Mouse (Mus musculus) spleen, postnatal 36 days (tissue): ENCODE measurements around the gene 2610002M06Rik.

Experiments
- DNase-seq, 2 experiments: peaks; one replicate each; pipeline ENCODE4 v3.0.0; 2022; ENCODE audit warnings: low spot score in 2 of 2, mixed read lengths in 1 of 2

Gene 2610002M06Rik

DNA sequence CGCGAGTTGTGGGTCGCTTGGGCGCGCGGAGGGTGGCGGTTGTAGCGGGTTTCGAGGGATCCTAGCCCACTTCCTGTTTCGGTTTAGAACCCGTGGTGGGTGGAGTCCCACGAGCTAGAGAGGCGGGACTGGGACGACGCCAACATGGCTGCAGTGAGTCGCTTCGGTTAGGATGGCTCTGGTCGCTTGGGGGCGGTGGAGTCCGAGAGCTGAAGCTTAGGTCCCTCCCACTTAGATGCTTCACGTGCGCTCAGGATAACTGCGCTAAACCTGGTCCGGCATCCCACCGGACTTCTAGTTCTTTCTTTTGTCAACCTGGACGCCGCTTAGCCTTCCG, at the start of gene 2610002M06Rik:
Gene 2610002M06Rik (minus strand): TSS at position 117 of the 337 bp plus-strand sequence.
- DNase-seq: peak; percentile 83 to 86

DNA sequence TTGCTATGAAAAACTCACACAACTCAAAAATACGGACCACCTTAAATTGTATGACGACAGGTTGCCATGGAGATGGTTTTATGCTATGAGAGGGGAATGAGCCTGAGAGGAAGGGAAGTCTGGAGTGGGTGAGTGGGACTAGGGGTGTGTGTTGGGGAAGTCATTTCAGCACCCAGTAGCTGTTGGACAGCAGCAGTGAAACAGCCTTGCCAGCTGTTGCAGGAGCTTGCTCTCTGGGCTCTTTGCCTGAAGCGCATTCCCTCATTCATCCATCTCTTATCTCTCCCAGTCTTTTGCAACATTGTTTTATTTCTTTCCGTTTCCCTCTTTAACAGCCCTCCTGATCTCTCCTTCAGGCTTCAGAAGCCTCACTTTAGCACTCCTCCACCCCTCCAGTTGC, 42.0 kb upstream of the 2610002M06Rik start:
- DNase-seq: no peak

DNA sequence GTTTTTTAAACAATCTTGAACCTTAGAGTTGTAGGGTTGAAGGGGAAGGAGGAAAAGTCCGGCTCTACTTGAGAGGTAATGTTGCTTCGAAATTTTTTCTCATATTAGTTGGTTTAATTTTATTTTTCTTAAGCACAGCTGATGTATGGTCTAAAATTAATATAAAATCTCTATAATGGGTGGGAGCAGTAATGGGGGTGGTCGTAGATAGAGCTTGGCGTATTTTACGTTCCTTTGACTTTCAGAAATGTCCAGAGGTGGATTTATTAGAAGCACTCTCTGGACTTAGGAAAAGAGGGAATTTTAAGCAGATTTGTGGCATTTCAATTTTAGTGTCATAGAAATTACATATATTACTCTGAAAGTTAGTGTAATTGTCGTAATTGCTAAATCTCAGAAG, 592 bp upstream of the 2610002M06Rik start:
- no peak for DNase-seq

DNA sequence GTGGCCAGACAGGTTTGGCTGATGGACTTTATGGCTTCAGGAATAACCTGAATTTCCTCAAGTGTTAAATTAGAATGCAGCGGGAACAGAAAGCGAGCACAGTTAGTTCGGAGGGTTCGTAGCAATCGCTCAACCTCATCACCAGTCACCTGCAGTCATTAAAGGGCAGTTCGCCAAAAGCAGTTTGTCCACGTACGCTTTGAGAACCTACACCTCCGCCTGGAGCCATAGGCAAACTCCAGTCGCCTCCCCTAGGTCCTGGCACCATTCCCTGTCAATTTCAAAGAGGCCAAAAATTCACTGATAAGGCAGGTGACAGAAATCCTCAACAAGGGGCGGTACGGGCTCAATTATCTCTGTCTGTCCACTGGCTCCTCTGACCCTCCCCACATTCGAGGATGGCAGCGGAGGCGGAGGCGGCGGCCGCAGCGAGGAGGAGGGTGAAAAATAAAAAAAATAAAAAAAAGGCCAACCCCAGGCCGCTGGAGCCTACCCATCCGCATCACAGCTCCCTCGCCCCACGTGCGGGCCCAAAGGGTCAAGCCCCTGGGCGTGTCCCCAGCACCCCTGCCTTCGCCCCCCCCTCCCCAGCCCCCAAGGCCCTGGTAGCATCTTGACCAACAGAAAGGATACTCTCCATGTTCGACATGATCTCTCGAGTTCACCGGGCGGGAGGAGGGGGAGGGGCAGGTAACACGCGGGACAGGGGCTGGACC, 474 bp downstream of the 2610002M06Rik start:
- DNase-seq: peak in 1 of 2 experiments; percentile 3

DNA sequence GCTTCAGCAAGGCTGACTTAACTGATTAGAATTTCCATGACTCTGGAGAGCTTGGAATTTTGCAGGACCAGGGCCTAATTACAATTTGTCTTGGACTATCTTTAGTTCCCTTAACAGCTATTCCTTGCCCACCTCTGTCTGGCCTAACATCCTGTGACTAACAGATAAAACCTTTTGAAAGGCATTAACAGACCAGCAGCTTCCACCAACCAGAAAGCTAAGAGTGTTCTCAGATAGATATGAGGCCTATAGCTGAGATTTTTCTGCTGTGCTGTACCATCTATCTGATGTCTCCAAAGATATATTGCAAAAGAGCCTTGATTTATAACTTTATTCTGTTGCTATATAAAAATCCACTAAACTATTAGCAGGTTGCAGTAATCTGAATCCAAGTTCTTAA, 4.0 kb downstream of the 2610002M06Rik start:
- DNase-seq: no peak

DNA sequence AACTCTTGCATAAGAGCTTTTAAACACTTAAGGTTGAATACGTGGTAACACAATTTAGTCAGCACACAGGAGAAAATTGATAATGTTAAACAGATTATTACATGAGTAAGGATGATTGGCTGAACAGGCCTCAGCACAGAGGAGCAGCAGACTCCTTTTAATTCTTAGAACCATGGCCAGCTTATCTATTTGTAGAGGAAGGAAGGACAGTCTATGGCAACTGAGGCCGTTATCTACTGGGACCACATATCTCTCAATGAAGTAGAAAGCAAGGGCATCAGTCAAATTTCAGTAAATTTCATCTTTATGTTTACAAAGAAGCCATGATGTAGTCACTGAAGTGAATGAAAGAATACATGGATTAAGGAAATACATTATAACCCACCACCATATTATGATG, 19.2 kb downstream of the 2610002M06Rik start:
- peak in 1 of 2 experiments; percentile 0 for DNase-seq

DNA sequence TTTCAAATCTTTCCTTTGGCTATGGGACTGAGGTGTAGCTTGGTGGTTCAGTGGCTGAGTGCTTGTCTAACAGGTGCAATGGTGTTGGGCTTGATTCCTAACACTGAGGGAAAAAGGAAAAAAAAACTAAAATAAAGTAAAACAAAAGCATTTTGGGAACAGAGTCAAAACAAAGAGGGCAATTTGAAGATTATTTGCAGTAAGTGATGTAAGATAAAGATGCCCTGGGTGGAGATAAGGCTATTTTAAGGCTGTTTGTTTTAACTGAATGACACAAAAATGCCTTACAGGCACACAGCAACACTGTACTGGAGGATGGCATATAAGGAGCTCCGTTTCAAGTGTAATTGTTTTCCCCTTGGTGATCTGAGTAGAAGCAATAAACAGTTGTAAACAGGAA, 20.3 kb downstream of the 2610002M06Rik start:
- DNase-seq: no peak

DNA sequence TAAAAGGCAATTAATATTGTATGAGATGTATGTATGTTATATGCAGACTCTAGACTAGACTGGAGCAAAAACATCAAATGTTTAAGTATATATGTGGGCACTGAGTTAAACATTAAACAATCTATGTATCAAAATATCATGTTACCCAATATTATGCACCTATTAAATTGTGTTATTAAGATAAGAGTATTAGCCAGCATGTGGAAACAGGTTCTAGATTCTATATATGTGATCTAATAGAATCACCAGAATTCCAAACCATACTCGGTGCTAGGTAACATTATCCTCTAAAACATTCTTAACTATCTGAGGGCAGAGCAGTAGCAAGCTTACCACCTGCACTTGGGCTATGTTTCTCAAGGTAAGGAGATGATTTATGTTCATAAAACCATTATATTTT, 23.8 kb downstream of the 2610002M06Rik start, which contains the start of gene Tent5d:
Gene Tent5d (plus strand): TSS at position 301 of the 400 bp plus-strand sequence.
- DNase-seq: no peak

DNA sequence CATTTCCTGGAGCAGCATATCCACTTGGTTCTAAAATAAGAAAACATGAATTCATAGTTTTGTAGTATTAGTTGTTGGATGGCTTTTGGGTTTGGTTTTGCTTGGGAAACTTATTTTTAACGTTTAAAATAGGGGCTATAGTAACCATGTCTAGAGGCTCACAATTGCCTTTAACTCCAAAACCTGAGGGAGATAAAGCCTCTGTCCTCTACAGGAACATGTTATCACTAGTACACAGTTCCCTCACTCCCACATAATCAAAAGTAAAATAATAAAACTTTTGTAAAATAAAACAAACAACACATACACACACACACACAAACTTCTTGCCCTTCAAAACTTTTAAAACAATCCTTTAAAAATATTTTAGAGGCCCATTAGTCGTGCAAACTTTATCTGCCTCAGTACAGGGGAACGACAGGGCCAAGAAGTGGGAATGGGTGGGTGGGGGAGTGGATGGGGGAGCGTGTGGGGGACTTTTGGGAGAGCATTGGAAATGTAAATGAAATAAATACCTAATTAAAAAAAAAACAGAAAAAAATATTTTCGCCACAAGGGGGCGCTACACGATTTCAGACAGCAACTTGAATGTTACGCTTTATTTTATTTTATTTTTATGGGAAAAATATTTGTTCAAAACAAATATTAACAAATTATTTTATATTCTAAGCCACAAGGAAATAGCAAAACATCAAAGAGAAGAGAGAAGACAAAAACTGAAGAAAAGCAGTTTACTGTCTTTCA, 25.2 kb downstream of the 2610002M06Rik start:
- peak in 1 of 2 experiments; percentile 0 for DNase-seq

DNA sequence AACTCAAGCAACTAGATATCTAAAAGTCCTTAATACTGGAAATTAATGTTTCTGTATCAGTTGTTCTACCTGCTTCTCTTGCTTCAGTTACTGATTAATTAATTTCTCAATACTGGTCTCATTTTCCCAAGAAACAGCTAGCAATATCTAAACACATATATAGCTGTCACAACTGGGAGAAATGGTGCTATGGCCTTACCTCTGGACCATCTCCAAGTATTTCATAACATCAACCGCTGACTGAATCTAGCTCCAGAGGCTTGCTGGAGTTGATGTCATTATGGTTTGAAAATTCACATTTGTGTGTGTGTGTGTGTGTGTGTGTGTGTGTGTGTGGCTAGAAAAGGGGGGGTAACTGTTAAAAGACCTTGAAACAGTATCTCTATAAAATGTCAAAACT, 26.0 kb downstream of the 2610002M06Rik start:
- no peak for DNase-seq

DNA sequence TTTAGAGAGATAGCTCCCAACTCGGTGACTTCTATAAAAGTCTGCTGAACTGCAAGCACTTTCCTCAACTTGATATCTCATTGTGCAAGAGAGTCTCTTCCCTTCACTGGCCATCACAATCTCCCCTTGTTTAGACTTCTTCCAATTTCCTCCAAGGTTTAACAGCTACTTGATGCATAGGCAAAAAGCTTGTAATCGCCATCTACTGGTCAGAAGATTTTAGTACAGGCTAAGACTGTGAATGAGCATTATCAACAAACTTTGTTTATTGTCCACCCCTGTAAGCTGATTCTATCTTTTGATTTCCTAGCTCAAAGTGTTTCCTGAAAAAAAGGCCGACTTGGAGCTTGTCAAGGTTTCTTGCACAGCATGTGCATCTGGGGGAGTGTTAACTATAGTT, 48.2 kb downstream of the 2610002M06Rik start:
- DNase-seq: no peak
